Mouse (Mus musculus): ENCODE results near the gene Gm5105. TPM values are rescaled to one million over a fixed set of nuclear protein-coding genes. Genes with fewer than 3 reads are reported as not detected.

The Gm5105 gene
- polyA plus RNA-seq, 1 experiment from 2014 or later = 0.12 TPM

- H3K4me2 ChIP-seq = no peak overlapping the region
- no peak overlapping the region for H3K9ac ChIP-seq
- WGBS = 74% methylated on average over 4 of the region's 4 CpGs
- H3K27ac ChIP-seq = no peak overlapping the region
- peaks cover 12% of the 10 kb centered on the region; the same call in 1 of the 2 replicates for H3K27me3 ChIP-seq
- no peaks in the 10 kb centered on the region for H3K9me3 ChIP-seq
- H3K4me3 ChIP-seq = no peak overlapping the region
- H3K36me3 ChIP-seq = no peaks in the 10 kb centered on the region
- ATAC-seq (ENCODE audit: low FRiP score) = no peak
- H3K4me1 ChIP-seq (replicated peaks) = no peaks in the 10 kb centered on the region
Measured at GRCm38 (mm10) chr3:138083896-138084295, 16.7 kb upstream of the Gm5105 start.

GRCm38 (mm10) chr3:138083073-138083637 lies 16.0 kb upstream of the Gm5105 start:
- Histone ChIP-seq H3K27ac (no peak overlapping the region), H3K36me3 (no peaks in the 10 kb centered on the region), H3K4me3 (no peak overlapping the region), H3K4me1 (replicated peaks) (no peaks in the 10 kb centered on the region), H3K27me3 (peaks cover 9% of the 10 kb centered on the region; the same call in 1 of the 2 replicates), H3K9ac (no peak overlapping the region), H3K4me2 (no peak overlapping the region), H3K9me3 (no peaks in the 10 kb centered on the region)
- WGBS = 78% methylated on average over 1 of the region's 1 CpGs
- ATAC-seq (ENCODE audit: low FRiP score) = no peak

- Histone ChIP-seq H3K36me3 (no peaks in the 10 kb centered on the region), H3K9me3 (no peaks in the 10 kb centered on the region), H3K27ac (no peak overlapping the region), H3K27me3 (no peaks in the 10 kb centered on the region), H3K4me1 (replicated peaks) (no peaks in the 10 kb centered on the region; the same call in 1 of the 2 replicates), H3K4me2 (no peak overlapping the region), H3K4me3 (no peak overlapping the region), H3K9ac (no peak overlapping the region)
- ATAC-seq (ENCODE audit: low FRiP score) = no peak
- 87% methylated on average over 1 of the region's 1 CpGs for WGBS
Measured at GRCm38 (mm10) chr3:138078701-138079100, 11.5 kb upstream of the Gm5105 start.

GRCm38 (mm10) chr3:138077476-138078340 lies 10.5 kb upstream of the Gm5105 start:
- Histone ChIP-seq H3K4me2 (no peak overlapping the region), H3K36me3 (no peaks in the 10 kb centered on the region), H3K27ac (no peak overlapping the region), H3K27me3 (no peaks in the 10 kb centered on the region), H3K9ac (no peak overlapping the region), H3K4me1 (replicated peaks) (no peaks in the 10 kb centered on the region; the same call in 1 of the 2 replicates), H3K9me3 (no peaks in the 10 kb centered on the region), H3K4me3 (no peak overlapping the region)
- no peak for ATAC-seq (ENCODE audit: low FRiP score)
- WGBS = 84% methylated on average over 11 of the region's 11 CpGs

GRCm38 (mm10) chr3:138075209-138075608 lies 8.0 kb upstream of the Gm5105 start:
- Histone ChIP-seq H3K4me1 (replicated peaks) (peaks cover 10% of the 10 kb centered on the region), H3K27me3 (no peaks in the 10 kb centered on the region; the same call in 1 of the 2 replicates), H3K4me2 (no peak overlapping the region), H3K27ac (no peak overlapping the region), H3K9me3 (no peaks in the 10 kb centered on the region), H3K9ac (no peak overlapping the region), H3K36me3 (no peaks in the 10 kb centered on the region), H3K4me3 (no peak overlapping the region)
- ATAC-seq (ENCODE audit: low FRiP score) = peak; percentile 74; the same call in 1 of the 2 replicates
- 56% methylated on average over 8 of the region's 8 CpGs for WGBS

GRCm38 (mm10) chr3:138074214-138074613 lies 7.0 kb upstream of the Gm5105 start:
- Histone ChIP-seq H3K36me3 (no peaks in the 10 kb centered on the region), H3K4me2 (no peak overlapping the region), H3K27ac (no peak overlapping the region), H3K27me3 (peaks cover 3% of the 10 kb centered on the region; the same call in 1 of the 2 replicates), H3K4me3 (no peak overlapping the region), H3K9me3 (no peaks in the 10 kb centered on the region), H3K9ac (no peak overlapping the region), H3K4me1 (replicated peaks) (peaks cover 15% of the 10 kb centered on the region)
- ATAC-seq (ENCODE audit: low FRiP score) = peak; percentile 53; the same call in 1 of the 2 replicates
- WGBS = 92% methylated on average over 1 of the region's 1 CpGs

GRCm38 (mm10) chr3:138071476-138072073 lies 4.4 kb upstream of the Gm5105 start:
- ATAC-seq (ENCODE audit: low FRiP score) = no peak
- WGBS = 86% methylated on average over 10 of the region's 10 CpGs

GRCm38 (mm10) chr3:138071004-138071403 lies 3.8 kb upstream of the Gm5105 start:
- H3K9me3 ChIP-seq = no peaks in the 10 kb centered on the region
- ATAC-seq (ENCODE audit: low FRiP score) = no peak
- H3K27me3 ChIP-seq = peaks cover 3% of the 10 kb centered on the region; the same call in 1 of the 2 replicates
- no peak overlapping the region for H3K9ac ChIP-seq
- H3K36me3 ChIP-seq = no peaks in the 10 kb centered on the region
- 0% methylated on average over 1 of the region's 1 CpGs for WGBS
- H3K4me1 ChIP-seq (replicated peaks) = peaks cover 24% of the 10 kb centered on the region
- no peak overlapping the region for H3K27ac ChIP-seq
- H3K4me3 ChIP-seq = no peak overlapping the region
- H3K4me2 ChIP-seq = no peak overlapping the region

More at GRCm38 (mm10) chr3:138071476-138072073, 4.4 kb upstream of the Gm5105 start:
- Histone ChIP-seq H3K4me2 (no peak overlapping the region), H3K4me1 (replicated peaks) (peaks cover 18% of the 10 kb centered on the region), H3K27ac (no peak overlapping the region), H3K9me3 (no peaks in the 10 kb centered on the region), H3K4me3 (no peak overlapping the region), H3K36me3 (no peaks in the 10 kb centered on the region), H3K27me3 (peaks cover 3% of the 10 kb centered on the region; the same call in 1 of the 2 replicates), H3K9ac (no peak overlapping the region)

- Histone ChIP-seq H3K4me3 (no peak overlapping the region), H3K9me3 (no peaks in the 10 kb centered on the region), H3K27ac (no peak overlapping the region), H3K27me3 (peaks cover 3% of the 10 kb centered on the region; the same call in 1 of the 2 replicates), H3K36me3 (no peaks in the 10 kb centered on the region), H3K4me2 (no peak overlapping the region), H3K4me1 (replicated peaks) (peaks cover 34% of the 10 kb centered on the region), H3K9ac (no peak overlapping the region)
- no peak for ATAC-seq (ENCODE audit: low FRiP score)
- 66% methylated on average over 18 of the region's 18 CpGs for WGBS
Measured at GRCm38 (mm10) chr3:138069756-138070511, 2.7 kb upstream of the Gm5105 start.

- Histone ChIP-seq H3K9me3 (no peaks in the 10 kb centered on the region), H3K36me3 (no peaks in the 10 kb centered on the region), H3K4me2 (no peak overlapping the region), H3K4me1 (replicated peaks) (peaks cover 45% of the 10 kb centered on the region), H3K27me3 (peaks cover 3% of the 10 kb centered on the region; the same call in 1 of the 2 replicates), H3K4me3 (no peak overlapping the region), H3K9ac (no peak overlapping the region), H3K27ac (no peak overlapping the region)
- no peak for ATAC-seq (ENCODE audit: low FRiP score)
- WGBS = 95% methylated on average over 12 of the region's 12 CpGs
Measured at GRCm38 (mm10) chr3:138068103-138068502, 915 bp upstream of the Gm5105 start.

- H3K27ac ChIP-seq = 0 out of 2 replicates have a peak overlapping the region, but pooled peaks have one; percentile 52
- peak; percentile 37; the same call in 1 of the 2 replicates for ATAC-seq (ENCODE audit: low FRiP score)
- H3K4me2 ChIP-seq = peak overlapping the region; percentile 42
- no peaks in the 10 kb centered on the region for H3K36me3 ChIP-seq
- peaks cover 3% of the 10 kb centered on the region; the same call in 1 of the 2 replicates for H3K27me3 ChIP-seq
- peaks cover 43% of the 10 kb centered on the region for H3K4me1 ChIP-seq (replicated peaks)
- peak overlapping the region; percentile 11; the same call in 1 of the 2 replicates for H3K4me3 ChIP-seq
- no peaks in the 10 kb centered on the region for H3K9me3 ChIP-seq
- no peak overlapping the region for H3K9ac ChIP-seq
- 48% methylated on average over 20 of the region's 20 CpGs for whole genome bisulfite sequencing
Measured at GRCm38 (mm10) chr3:138066348-138066856, 786 bp downstream of the Gm5105 start.
